Comparison of ENCODE assay signal across 9 mouse cellular contexts in the genomic region with DNA sequence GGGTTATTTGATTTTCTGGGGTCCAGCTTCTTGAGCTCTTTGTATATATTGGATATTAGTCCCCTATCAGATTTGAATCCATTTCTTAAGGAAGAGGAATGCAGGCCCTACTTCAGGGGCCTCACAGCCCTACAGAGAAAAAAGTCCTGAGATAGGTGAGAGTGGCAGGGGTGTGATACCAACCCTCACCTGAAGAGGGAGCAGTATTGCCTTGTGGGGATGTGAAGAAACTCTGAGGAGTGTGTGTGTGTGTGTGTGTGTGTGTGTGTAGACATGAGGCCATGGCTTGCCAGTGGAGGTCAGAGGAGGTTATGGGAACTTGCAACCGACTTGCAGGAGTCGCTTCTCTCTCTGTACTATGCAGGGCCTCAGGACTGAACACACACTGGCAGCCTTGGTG.
DNase-seq lines count a peak whose midpoint lies in the region; ATAC-seq and TF ChIP-seq lines count a peak whose summit lies in the region.
"Had no signal": no experiment of that assay in that cellular context is flagged by ENCODE, and none has a peak within 500 bp of the region (broad histone marks: within the 10 kb centered on the region; RNA-seq: fewer than 3 reads in every experiment).

No protein-coding gene starts in this region.

- TF ChIP-seq CTCF in E14TG2a.4 (conservative IDR thresholded peaks at IDR 0.05; ENCODE audit: low read length) = peak; percentile 86

- no peaks in the 10 kb centered on the region for H3K4me1 ChIP-seq in hindbrain, embryonic 11.5 days (replicated peaks; ENCODE audit: control insufficient read depth, insufficient read depth, low read length)
- peaks cover 15% of the 10 kb centered on the region for H3K4me1 ChIP-seq in hindbrain, embryonic 13.5 days (replicated peaks)
- H3K4me1 ChIP-seq in E14TG2a.4 (replicated peaks; ENCODE audit: low read depth, low read length) = no peaks in the 10 kb centered on the region
- H3K4me1 ChIP-seq in forebrain, embryonic 14.5 days (ENCODE audit: control insufficient read depth, insufficient read depth, low read length) = no peaks in the 10 kb centered on the region

- H3K4me2 ChIP-seq in hindbrain, embryonic 11.5 days (replicated peaks; ENCODE audit: low read depth, low read length) = no peak overlapping the region
- no peak overlapping the region for H3K4me2 ChIP-seq in hindbrain, embryonic 13.5 days
- H3K4me2 ChIP-seq in forebrain, embryonic 14.5 days (ENCODE audit: low read length) = no peak overlapping the region
- H3K4me2 ChIP-seq: intestine, embryonic 15.5 days had no signal

- peak; percentile 46 for DNase-seq in hindbrain, embryonic 11.5 days (ENCODE audit: low spot score)
- peak; percentile 47 for DNase-seq in 3T3-L1 (ENCODE audit: low read depth, low spot score)
- peak; percentile 13 for DNase-seq in forelimb bud, embryonic 11.5 days (ENCODE audit: low read depth, low spot score)
- DNase-seq in urinary bladder, postnatal 25 days (ENCODE audit: low spot score) = no peak
- DNase-seq in forebrain, embryonic 14.5 days (ENCODE audit: low spot score) = no peak

- no peak overlapping the region for H3K4me3 ChIP-seq in hindbrain, embryonic 11.5 days (ENCODE audit: low read depth, low read length)
- no peak overlapping the region for H3K4me3 ChIP-seq in hindbrain, embryonic 13.5 days
- no peak overlapping the region for H3K4me3 ChIP-seq in E14TG2a.4 (replicated peaks; ENCODE audit: low read length)
- no peak overlapping the region for H3K4me3 ChIP-seq in forebrain, embryonic 14.5 days (ENCODE audit: low read depth, low read length)
- H3K4me3 ChIP-seq: intestine, embryonic 15.5 days had no signal

- H3K9me3 ChIP-seq in hindbrain, embryonic 11.5 days (ENCODE audit: control insufficient read depth, low read length) = no peaks in the 10 kb centered on the region
- H3K9me3 ChIP-seq in hindbrain, embryonic 13.5 days = no peaks in the 10 kb centered on the region
- H3K9me3 ChIP-seq in E14TG2a.4 (ENCODE audit: low read length) = no peaks in the 10 kb centered on the region
- H3K9me3 ChIP-seq in forebrain, embryonic 14.5 days (replicated peaks; ENCODE audit: control insufficient read depth, low read length) = no peaks in the 10 kb centered on the region
- H3K9me3 ChIP-seq: intestine, embryonic 15.5 days had no signal

- H3K27me3 ChIP-seq in hindbrain, embryonic 11.5 days (ENCODE audit: control insufficient read depth, insufficient read depth, low read length) = no peaks in the 10 kb centered on the region
- peaks cover 44% of the 10 kb centered on the region for H3K27me3 ChIP-seq in hindbrain, embryonic 13.5 days
- no peaks in the 10 kb centered on the region for H3K27me3 ChIP-seq in E14TG2a.4 (ENCODE audit: insufficient read depth, low read length)
- no peaks in the 10 kb centered on the region for H3K27me3 ChIP-seq in forebrain, embryonic 14.5 days (replicated peaks; ENCODE audit: control insufficient read depth, insufficient read depth, low read length)
- H3K27me3 ChIP-seq: intestine, embryonic 15.5 days had no signal

- WGBS in hindbrain, embryonic 11.5 days = 72% methylated on average over 2 of the region's 2 CpGs
- 79% methylated on average over 2 of the region's 2 CpGs for WGBS in hindbrain, embryonic 13.5 days
- WGBS in forebrain, embryonic 14.5 days = 94% methylated on average over 2 of the region's 2 CpGs

- no peak overlapping the region for H3K9ac ChIP-seq in hindbrain, embryonic 11.5 days (ENCODE audit: low read depth, low read length)
- no peak overlapping the region for H3K9ac ChIP-seq in hindbrain, embryonic 13.5 days
- no peak overlapping the region for H3K9ac ChIP-seq in forebrain, embryonic 14.5 days (ENCODE audit: low read length)
- H3K9ac ChIP-seq: intestine, embryonic 15.5 days had no signal

- H3K27ac ChIP-seq in hindbrain, embryonic 11.5 days (ENCODE audit: low read depth, low read length) = no peak overlapping the region
- H3K27ac ChIP-seq in hindbrain, embryonic 13.5 days = no peak overlapping the region
- H3K27ac ChIP-seq in forebrain, embryonic 14.5 days (ENCODE audit: low read depth, low read length) = no peak overlapping the region
- H3K27ac ChIP-seq: intestine, embryonic 15.5 days had no signal

- no peaks in the 10 kb centered on the region for H3K36me3 ChIP-seq in hindbrain, embryonic 11.5 days (ENCODE audit: control insufficient read depth, insufficient read depth, low read length)
- no peaks in the 10 kb centered on the region for H3K36me3 ChIP-seq in hindbrain, embryonic 13.5 days
- H3K36me3 ChIP-seq in E14TG2a.4 (ENCODE audit: insufficient read depth, low read length) = no peaks in the 10 kb centered on the region
- H3K36me3 ChIP-seq in forebrain, embryonic 14.5 days (ENCODE audit: control insufficient read depth, insufficient read depth, low read length) = no peaks in the 10 kb centered on the region
- H3K36me3 ChIP-seq: intestine, embryonic 15.5 days had no signal

- no peak for ATAC-seq in hindbrain, embryonic 11.5 days (ENCODE audit: low FRiP score)
- no peak for ATAC-seq in hindbrain, embryonic 13.5 days (ENCODE audit: low FRiP score)
- no peak for ATAC-seq in monocyte, adult 5-6 weeks (replicated peaks; ENCODE audit: insufficient number of reproducible peaks, low FRiP score, low TSS enrichment, poor library complexity, severe bottlenecking)
- no peak for ATAC-seq in forebrain, embryonic 14.5 days
- ATAC-seq: intestine, embryonic 15.5 days had no signal

Comparison
In these comparisons a context has a peak if more than half of its experiments do, and no peak if none do; other contexts are left out.
1. DNase-seq: peak in hindbrain, embryonic 11.5 days (single experiment), 3T3-L1 (single experiment) and forelimb bud, embryonic 11.5 days (single experiment); none in urinary bladder, postnatal 25 days (single experiment) and forebrain, embryonic 14.5 days (single experiment).